Mouse (Mus musculus) cerebellum, adult 2 months (tissue): ENCODE data around the gene Cst6. TPM values are rescaled to one million over a fixed set of nuclear protein-coding genes. Genes with fewer than 3 reads are reported as not detected.

ENCODE experiments used
- DNase-seq, 2 experiments: peaks; one replicate each; pipeline ENCODE4 v3.0.0; 2021
- H3K27ac ChIP-seq: fragments of 200-500 bp; 2 replicates; pipeline ENCODE4 v1.5.1; 2012; ENCODE audit warnings: low read length, control low read depth, inconsistent platforms; ENCODE audit not compliant: insufficient read depth
- H3K27me3 ChIP-seq: fragments of 200-500 bp; 2 replicates; pipeline ENCODE4 v1.6.1; 2012; ENCODE audit warnings: inconsistent platforms, mild to moderate bottlenecking, low read length, moderate library complexity; ENCODE audit not compliant: control insufficient read depth, insufficient read depth
- H3K4me1 ChIP-seq: fragments of 200-500 bp; 2 replicates; pipeline ENCODE4 v1.6.1; 2011; ENCODE audit warnings: low read length; ENCODE audit not compliant: control insufficient read depth, insufficient read depth
- H3K4me3 ChIP-seq: fragments of 200-500 bp; replicated peaks from 2 replicates; pipeline ENCODE3; 2011; ENCODE audit warnings: mild to moderate bottlenecking, low read depth, low read length, control low read depth; ENCODE audit not compliant: insufficient read depth
- CTCF ChIP-seq: fragments of 200-500 bp; IDR thresholded peaks from 2 replicates; pipeline ENCODE4 v1.5.1; 2011; ENCODE audit warnings: low read depth, mild to moderate bottlenecking, control low read depth, low read length, moderate library complexity, borderline replicate concordance; ENCODE audit not compliant: insufficient read depth
- POLR2A ChIP-seq: fragments of 200-500 bp; IDR thresholded peaks from 2 replicates; pipeline ENCODE4 v1.6.1; 2011; ENCODE audit warnings: low read length, control low read depth, borderline replicate concordance; ENCODE audit not compliant: insufficient read depth
- WGBS: fragments of 180-500 bp; shearing (Covaris S2); methylation state at CpG from one replicate; pipeline ENCODE4 v1.1.7; 2018; 5-methylcytosine and 5-hydroxymethylcytosine counted together
- polyA plus RNA-seq: library from polyadenylated mRNA; depleted of rRNA; stranded (reverse); fragments of >200 nt; gene quantifications from 2 replicates; pipeline ENCODE4 v1.2.3, GENCODE M21; 2012; rRNA removed

Gene Cst6
- polyA plus RNA-seq, 1 experiment, result 15.4 TPM

- Histone ChIP-seq H3K27ac (peak within 1 kb of the TSS; percentile 71), H3K4me1 (peaks cover 10% of the 10 kb centered on the region), H3K27me3 (no peaks in the 10 kb centered on the region), H3K4me3 (peak within 1 kb of the TSS; percentile 95)
- no peak for TF ChIP-seq CTCF
- TF ChIP-seq POLR2A, result peak; percentile 53
- 1% methylated on average over 32 of the region's 32 CpGs for WGBS
- peak; percentile 58 to 71 for DNase-seq
These were observed 51.2 kb downstream of the Cst6 start, which contains the start of gene Gal3st3 for GRCm38 (mm10) chr19:5297903-5298800. Gene Gal3st3 (plus strand): TSS chr19:5298331.

- no peak for TF ChIP-seq CTCF
- no peak for TF ChIP-seq POLR2A
- H3K4me1 ChIP-seq, result peaks cover 10% of the 10 kb centered on the region
- no peaks in the 10 kb centered on the region for H3K27me3 ChIP-seq
- no peak overlapping the region for H3K4me3 ChIP-seq
- no peak for DNase-seq
- WGBS, result 88% methylated on average over 5 of the region's 5 CpGs
- no peak overlapping the region for H3K27ac ChIP-seq
These were observed 52.7 kb downstream of the Cst6 start for GRCm38 (mm10) chr19:5296630-5297029.

GRCm38 (mm10) chr19:5295736-5296075 is 53.7 kb downstream of the Cst6 start:
- H3K4me1 ChIP-seq, result peaks cover 10% of the 10 kb centered on the region
- no peak for TF ChIP-seq POLR2A
- TF ChIP-seq CTCF, result no peak

GRCm38 (mm10) chr19:5294972-5295735 is 54.2 kb downstream of the Cst6 start, which contains the start of gene Sf3b2:
Gene Sf3b2 (minus strand): TSS chr19:5295455.
- WGBS, result under 1% methylated on average over 46 of the region's 46 CpGs
- Histone ChIP-seq H3K27ac (peak within 1 kb of the TSS; percentile 67), H3K4me1 (peaks cover 6% of the 10 kb centered on the region; the same call in 1 of the 2 replicates), H3K4me3 (peak within 1 kb of the TSS; percentile 87), H3K27me3 (no peaks in the 10 kb centered on the region)
- peak; percentile 65 for TF ChIP-seq CTCF
- TF ChIP-seq POLR2A, result peak; percentile 76; the same call in 1 of the 2 replicates
- peak; percentile 99 to 100 for DNase-seq

More at GRCm38 (mm10) chr19:5295736-5296075, 53.7 kb downstream of the Cst6 start:
- WGBS, result 3% methylated on average over 13 of the region's 13 CpGs
- peak overlapping the region; percentile 67 for H3K27ac ChIP-seq
- no peak for DNase-seq
- peak overlapping the region; percentile 64 for H3K4me3 ChIP-seq
- H3K27me3 ChIP-seq, result no peaks in the 10 kb centered on the region

Other genes starting within 250 kb of the Cst6 start
- 191 and 195 TPM in 2 replicates for gene Rab1b, start 242.5 kb downstream of the Cst6 start, polyA plus RNA-seq
- 318 and 338 TPM in 2 replicates for gene Klc2, start 231.0 kb downstream of the Cst6 start, polyA plus RNA-seq
- 26.7 and 28.0 TPM in 2 replicates for gene Pacs1, start 76.5 kb downstream of the Cst6 start, polyA plus RNA-seq
- 175 and 181 TPM in 2 replicates for gene Sf3b2, start 54.1 kb downstream of the Cst6 start, polyA plus RNA-seq
- 49.2 and 55.9 TPM in 2 replicates for gene Gal3st3, start 51.2 kb downstream of the Cst6 start, polyA plus RNA-seq
- gene Catsper1, start 13.8 kb downstream of the Cst6 start, polyA plus RNA-seq, result not detected in 2 replicates
- 28.0 and 30.6 TPM in 2 replicates for gene Eif1ad, start 17.2 kb upstream of the Cst6 start, polyA plus RNA-seq
- 88.7 and 96.0 TPM in 2 replicates for gene Banf1, start 17.6 kb upstream of the Cst6 start, polyA plus RNA-seq
- gene Sart1, start 39.1 kb upstream of the Cst6 start, polyA plus RNA-seq, result 77.5 and 86.5 TPM in 2 replicates
- gene Tsga10ip, start 53.0 kb upstream of the Cst6 start, polyA plus RNA-seq, result 0.21 TPM in 1 of 2 replicates, not detected in the other
- gene Drap1, start 75.4 kb upstream of the Cst6 start, polyA plus RNA-seq, result 281 and 309 TPM in 2 replicates
- gene AI837181, start 75.6 kb upstream of the Cst6 start, polyA plus RNA-seq, result 130 and 134 TPM in 2 replicates
- not detected in 2 replicates for gene Fosl1, start 98.0 kb upstream of the Cst6 start, polyA plus RNA-seq
- gene Ccdc85b, start 108.3 kb upstream of the Cst6 start, polyA plus RNA-seq, result 31.0 and 32.5 TPM in 2 replicates
- gene Fibp, start 111.0 kb upstream of the Cst6 start, polyA plus RNA-seq, result 140 and 146 TPM in 2 replicates
- gene Ctsw, start 118.9 kb upstream of the Cst6 start, polyA plus RNA-seq, result 1.2 and 1.5 TPM in 2 replicates
- 43.3 and 43.4 TPM in 2 replicates for gene Efemp2, start 124.4 kb upstream of the Cst6 start, polyA plus RNA-seq
- 94.2 and 115 TPM in 2 replicates for gene Mus81, start 138.8 kb upstream of the Cst6 start, polyA plus RNA-seq
- 1,135 and 1,193 TPM in 2 replicates for gene Cfl1, start 140.9 kb upstream of the Cst6 start, polyA plus RNA-seq
- gene 1700020D05Rik, start 154.2 kb upstream of the Cst6 start, polyA plus RNA-seq, result 6.7 and 6.8 TPM in 2 replicates
- gene Snx32, start 161.0 kb upstream of the Cst6 start, polyA plus RNA-seq, result 176 and 185 TPM in 2 replicates
- gene Ovol1, start 211.1 kb upstream of the Cst6 start, polyA plus RNA-seq, result 0.05 TPM in 1 of 2 replicates, not detected in the other
- gene Ap5b1, start 218.5 kb upstream of the Cst6 start, polyA plus RNA-seq, result 5.1 and 5.6 TPM in 2 replicates